Mouse (Mus musculus) hindbrain, postnatal 0 days (tissue): ENCODE results near the gene Atp1b1. TPM values are rescaled to one million over a fixed set of nuclear protein-coding genes. Genes with fewer than 3 reads are reported as not detected.

ENCODE experiments used
- ATAC-seq: fragments of 200-750 bp; cut with Nextera tagmentation; 2 replicates; pipeline ENCODE4 v1.8.0; 2017; ENCODE audit warnings: mild to moderate bottlenecking, moderate TSS enrichment, moderate library complexity
- DNase-seq: peaks from one replicate; pipeline ENCODE4 v3.0.0-alpha.2; 2015; ENCODE audit warnings: low spot score
- H3K27ac ChIP-seq: fragments of 300-500 bp; sonication (generic); 2 replicates; pipeline ENCODE4 v1.5.1; 2014; ENCODE audit warnings: mild to moderate bottlenecking
- H3K27me3 ChIP-seq: fragments of 300-500 bp; sonication (generic); 2 replicates; pipeline ENCODE4 v1.6.1; 2014; ENCODE audit warnings: low read length, mixed read lengths; ENCODE audit not compliant: insufficient read depth
- H3K36me3 ChIP-seq: fragments of 300-500 bp; sonication (generic); 2 replicates; pipeline ENCODE4 v1.6.1; 2014; ENCODE audit warnings: low read length, mixed read lengths; ENCODE audit not compliant: insufficient read depth
- H3K4me1 ChIP-seq: fragments of 300-500 bp; sonication (generic); 2 replicates; pipeline ENCODE4 v1.6.1; 2014; ENCODE audit warnings: antibody characterized with exemption, low read length, mixed read lengths; ENCODE audit not compliant: insufficient read depth
- H3K4me2 ChIP-seq: fragments of 300-500 bp; sonication (generic); 2 replicates; pipeline ENCODE4 v1.6.1; 2014; ENCODE audit warnings: low read depth, mild to moderate bottlenecking, low read length, moderate library complexity, mixed read lengths
- H3K4me3 ChIP-seq: fragments of 300-500 bp; sonication (generic); 2 replicates; pipeline ENCODE4 v1.5.1; 2014; ENCODE audit warnings: low read length
- H3K9ac ChIP-seq: fragments of 300-500 bp; sonication (generic); replicated peaks from 2 replicates; pipeline ENCODE4 v1.6.1; 2014; ENCODE audit warnings: mild to moderate bottlenecking, low read length, moderate library complexity, mixed read lengths
- H3K9me3 ChIP-seq: fragments of 300-500 bp; sonication (generic); 2 replicates; pipeline ENCODE4 v1.6.1; 2016; ENCODE audit warnings: low read length, mixed read lengths
- CTCF ChIP-seq: IDR thresholded peaks from 2 replicates; pipeline ENCODE4 v1.5.1; 2016; ENCODE audit warnings: antibody characterized with exemption, control low read depth, low read depth
- WGBS: fragments of 180-500 bp; shearing (Covaris S2); extraction: QIAGEN DNeasy Blood & Tissue Kit; methylation state at CpG from one replicate; pipeline ENCODE4 v1.1.7; 2014; 5-methylcytosine and 5-hydroxymethylcytosine counted together
- polyA plus RNA-seq: library from polyadenylated mRNA; unstranded; fragments of >200 nt; fragmentation: Nextera tagmentation; extraction: Ambion mirVana; gene quantifications from 2 replicates; pipeline ENCODE4 v1.2.1, GENCODE M21; 2015
- total RNA-seq: library from RNA; depleted of rRNA; stranded (reverse); fragments of >200 nt; gene quantifications from 2 replicates; pipeline ENCODE4 v1.2.3, GENCODE M21; 2014

Gene Atp1b1
- total and polyA plus RNA-seq, 2 experiments from 2014 or later: 283 to 629 TPM

DNA sequence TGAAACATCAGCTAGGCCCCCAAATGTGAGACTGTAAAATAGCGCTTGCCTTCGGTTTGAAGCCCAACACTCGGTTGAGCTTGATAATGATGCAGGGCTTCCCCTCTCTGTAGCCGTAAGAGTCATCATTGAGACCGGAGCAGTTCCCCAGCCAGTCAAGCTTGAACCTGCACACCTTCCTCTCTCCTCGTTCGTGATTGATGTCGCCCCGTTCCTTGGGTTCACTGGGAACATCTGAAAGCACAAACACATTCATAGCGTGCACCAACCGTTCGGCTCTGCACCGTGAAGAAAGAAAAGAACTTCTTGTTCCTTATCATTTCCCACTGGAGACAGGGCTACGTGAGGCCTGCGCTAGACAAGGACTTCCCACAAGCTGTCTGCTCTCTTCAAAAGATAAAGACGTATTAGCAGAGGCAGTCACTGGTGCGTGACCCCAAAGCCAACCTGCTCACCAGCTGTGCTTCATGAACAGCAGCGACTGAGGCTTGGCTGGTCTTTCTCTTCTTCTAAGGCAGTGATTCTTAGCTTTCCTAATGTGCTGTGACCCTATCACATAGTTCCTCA, 16.7 kb downstream of the Atp1b1 start:
- no peak overlapping the region for H3K4me2 ChIP-seq
- DNase-seq (no peak), ATAC-seq (no peak)
- H3K4me3 ChIP-seq: no peak overlapping the region
- 54% methylated on average over 18 of the region's 18 CpGs for WGBS
- H3K4me1 ChIP-seq: no peaks in the 10 kb centered on the region
- H3K9me3 ChIP-seq: no peaks in the 10 kb centered on the region
- H3K27me3 ChIP-seq: no peaks in the 10 kb centered on the region
- H3K27ac ChIP-seq: no peak overlapping the region
- no peak for TF ChIP-seq CTCF
- H3K9ac ChIP-seq: no peak overlapping the region
- H3K36me3 ChIP-seq: peaks cover 50% of the 10 kb centered on the region

GRCm38 (mm10) chr1:164440708-164441407, 17.3 kb downstream of the Atp1b1 start:
- no peak for TF ChIP-seq CTCF
- peaks cover 50% of the 10 kb centered on the region for H3K36me3 ChIP-seq

GRCm38 (mm10) chr1:164440230-164440629, 17.9 kb downstream of the Atp1b1 start:
- Histone ChIP-seq H3K9me3 (no peaks in the 10 kb centered on the region), H3K36me3 (peaks cover 50% of the 10 kb centered on the region), H3K27ac (no peak overlapping the region), H3K4me2 (no peak overlapping the region), H3K27me3 (no peaks in the 10 kb centered on the region), H3K9ac (no peak overlapping the region), H3K4me3 (no peak overlapping the region), H3K4me1 (no peaks in the 10 kb centered on the region)
- TF ChIP-seq CTCF: no peak
- DNase-seq (no peak), ATAC-seq (no peak)
- WGBS: 92% methylated on average over 6 of the region's 6 CpGs

More at GRCm38 (mm10) chr1:164440708-164441407, 17.3 kb downstream of the Atp1b1 start:
- H3K27ac ChIP-seq: no peak overlapping the region
- H3K4me3 ChIP-seq: no peak overlapping the region
- H3K27me3 ChIP-seq: no peaks in the 10 kb centered on the region
- DNase-seq: no peak
- no peak for ATAC-seq
- WGBS: 78% methylated on average over 11 of the region's 11 CpGs
- H3K4me1 ChIP-seq: no peaks in the 10 kb centered on the region
- H3K9ac ChIP-seq: no peak overlapping the region
- H3K4me2 ChIP-seq: no peak overlapping the region
- H3K9me3 ChIP-seq: no peaks in the 10 kb centered on the region

- H3K4me3 ChIP-seq: no peak overlapping the region
- H3K36me3 ChIP-seq: peaks cover 36% of the 10 kb centered on the region
- TF ChIP-seq CTCF: no peak
- no peak overlapping the region for H3K9ac ChIP-seq
- no peak overlapping the region for H3K27ac ChIP-seq
- no peaks in the 10 kb centered on the region for H3K4me1 ChIP-seq
- H3K4me2 ChIP-seq: no peak overlapping the region
- no peaks in the 10 kb centered on the region for H3K27me3 ChIP-seq
- ATAC-seq (no peak), DNase-seq (no peak)
- no peaks in the 10 kb centered on the region for H3K9me3 ChIP-seq
- WGBS: 80% methylated on average over 7 of the region's 7 CpGs
Measured at GRCm38 (mm10) chr1:164436749-164437148, 21.4 kb downstream of the Atp1b1 start.

DNA sequence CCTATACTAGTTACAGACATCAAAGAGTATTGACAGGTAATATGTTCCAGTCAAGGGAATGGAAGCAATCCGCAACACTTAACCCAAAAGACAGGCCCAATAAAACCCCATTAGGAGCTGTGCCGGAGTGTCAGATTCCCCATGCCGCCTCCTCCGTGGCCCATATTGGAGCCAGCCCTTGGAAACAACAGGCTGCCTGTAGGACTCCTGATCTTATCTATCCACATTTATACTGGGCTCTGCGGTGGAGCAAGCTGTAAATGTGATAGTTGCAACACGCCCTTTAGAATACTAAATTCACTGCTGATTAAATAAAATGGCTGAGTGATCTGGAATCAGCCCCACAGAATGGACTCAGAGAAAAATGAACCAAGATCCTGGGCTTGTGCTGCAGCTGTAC, 24.1 kb downstream of the Atp1b1 start:
- Histone ChIP-seq H3K4me1 (no peaks in the 10 kb centered on the region), H3K4me3 (no peak overlapping the region), H3K27ac (no peak overlapping the region), H3K9me3 (no peaks in the 10 kb centered on the region), H3K36me3 (peaks cover 19% of the 10 kb centered on the region), H3K9ac (no peak overlapping the region), H3K4me2 (no peak overlapping the region), H3K27me3 (no peaks in the 10 kb centered on the region)
- WGBS: 77% methylated on average over 6 of the region's 6 CpGs
- no peak for TF ChIP-seq CTCF
- ATAC-seq (no peak), DNase-seq (no peak)

DNA sequence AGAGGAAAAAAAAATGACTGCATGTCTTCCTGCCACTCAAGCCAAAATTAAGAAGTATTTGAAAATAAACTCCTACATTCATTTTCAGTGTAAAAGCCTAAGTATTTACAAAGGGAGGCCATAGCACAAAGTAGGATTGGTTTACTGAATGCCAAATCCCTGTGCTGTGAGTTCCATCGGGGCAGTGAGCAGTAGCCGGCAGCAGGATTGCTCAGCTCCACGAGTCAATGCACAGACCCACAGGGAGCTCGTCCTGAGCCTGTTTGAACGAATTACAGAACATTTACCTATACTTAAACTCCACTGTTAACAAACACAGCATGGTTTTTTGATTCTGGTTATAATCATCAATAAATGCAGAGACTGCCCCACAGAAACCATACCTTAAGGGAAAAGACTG, 25.5 kb downstream of the Atp1b1 start:
- WGBS: 71% methylated on average over 5 of the region's 5 CpGs
- H3K27ac ChIP-seq: no peak overlapping the region
- DNase-seq: no peak
- H3K36me3 ChIP-seq: peaks cover 9% of the 10 kb centered on the region; the same call in 1 of the 2 replicates
- H3K27me3 ChIP-seq: no peaks in the 10 kb centered on the region
- H3K4me1 ChIP-seq: no peaks in the 10 kb centered on the region
- H3K9ac ChIP-seq: no peak overlapping the region
- no peak for TF ChIP-seq CTCF
- no peak for ATAC-seq
- H3K4me2 ChIP-seq: no peak overlapping the region
- H3K4me3 ChIP-seq: no peak overlapping the region
- no peaks in the 10 kb centered on the region for H3K9me3 ChIP-seq

- H3K4me3 ChIP-seq: no peak overlapping the region
- H3K36me3 ChIP-seq: no peaks in the 10 kb centered on the region
- H3K4me2 ChIP-seq: no peak overlapping the region
- no peaks in the 10 kb centered on the region for H3K9me3 ChIP-seq
- H3K9ac ChIP-seq: no peak overlapping the region
- 88% methylated on average over 9 of the region's 9 CpGs for WGBS
- TF ChIP-seq CTCF: no peak
- H3K27me3 ChIP-seq: no peaks in the 10 kb centered on the region
- DNase-seq (no peak), ATAC-seq (no peak)
- no peak overlapping the region for H3K27ac ChIP-seq
- H3K4me1 ChIP-seq: no peaks in the 10 kb centered on the region
Measured at GRCm38 (mm10) chr1:164428644-164429043, 29.5 kb downstream of the Atp1b1 start.
